Mouse (Mus musculus) heart, embryonic 14.5 days (tissue): ENCODE data around the gene Dock2. TPM values are rescaled to one million over a fixed set of nuclear protein-coding genes. Genes with fewer than 3 reads are reported as not detected.
"Not testable (repeated sequence)": the region's sequence is repeated elsewhere in the genome, so short reads cannot be mapped to it uniquely, and the experiment has no call there.

ENCODE experiments used
- ATAC-seq: fragments of 200-750 bp; cut with Nextera tagmentation; 2 replicates; pipeline ENCODE4 v1.8.0; 2017; ENCODE audit warnings: low read depth, moderate TSS enrichment; ENCODE audit not compliant: insufficient number of reproducible peaks, insufficient read depth, low FRiP score
- H3K27ac ChIP-seq, 2 experiments: fragments of 200-500 bp in 1 of 2; fragments of 300-500 bp in 1 of 2; sonication (generic) in 1 of 2; replicated peaks in 1 of 2; 2 replicates each; pipeline ENCODE4 v1.5.1; 2012 to 2014; ENCODE audit warnings: low read depth in 2 of 2, low read length in 2 of 2, control low read depth in 1 of 2, mild to moderate bottlenecking in 1 of 2, mixed read lengths in 1 of 2; ENCODE audit not compliant: control insufficient read depth in 1 of 2, insufficient read depth in 1 of 2
- H3K27me3 ChIP-seq: fragments of 300-500 bp; sonication (generic); 2 replicates; pipeline ENCODE4 v1.6.1; 2014; ENCODE audit warnings: mild to moderate bottlenecking, low read length, control low read depth; ENCODE audit not compliant: control insufficient read depth, insufficient read depth
- H3K36me3 ChIP-seq: fragments of 300-500 bp; sonication (generic); 2 replicates; pipeline ENCODE4 v1.6.1; 2014; ENCODE audit warnings: mild to moderate bottlenecking, control low read depth, low read length, mixed read lengths; ENCODE audit not compliant: control insufficient read depth, insufficient read depth
- H3K4me1 ChIP-seq, 2 experiments: fragments of 200-500 bp in 1 of 2; fragments of 300-500 bp in 1 of 2; sonication (generic) in 1 of 2; 2 replicates each; pipeline ENCODE4 v1.6.1; 2012 to 2014; ENCODE audit warnings: low read length in 2 of 2, control low read depth in 1 of 2, mixed read lengths in 1 of 2; ENCODE audit not compliant: control insufficient read depth in 2 of 2, insufficient read depth in 2 of 2
- H3K4me2 ChIP-seq: fragments of 300-500 bp; sonication (generic); 2 replicates; pipeline ENCODE4 v1.6.1; 2014; ENCODE audit warnings: mild to moderate bottlenecking, low read length
- H3K4me3 ChIP-seq, 2 experiments: fragments of 200-500 bp in 1 of 2; fragments of 300-500 bp in 1 of 2; sonication (generic) in 1 of 2; 2 replicates each; pipeline ENCODE4 v1.5.1; 2012 to 2014; ENCODE audit warnings: low read length in 2 of 2, mild to moderate bottlenecking in 2 of 2, control low read depth in 1 of 2, low read depth in 1 of 2, moderate library complexity in 1 of 2; ENCODE audit not compliant: control insufficient read depth in 1 of 2, insufficient read depth in 1 of 2
- H3K9ac ChIP-seq: fragments of 300-500 bp; sonication (generic); 2 replicates; pipeline ENCODE4 v1.6.1; 2014; ENCODE audit warnings: mild to moderate bottlenecking, low read length
- H3K9me3 ChIP-seq: fragments of 300-500 bp; sonication (generic); 2 replicates; pipeline ENCODE4 v1.6.1; 2016; ENCODE audit warnings: low read length, control low read depth; ENCODE audit not compliant: control insufficient read depth
- WGBS: fragments of 180-500 bp; shearing (Covaris S2); extraction: QIAGEN DNeasy Blood & Tissue Kit; methylation state at CpG from one replicate; pipeline ENCODE4 v1.1.7; 2014; 5-methylcytosine and 5-hydroxymethylcytosine counted together
- polyA plus RNA-seq: library from polyadenylated mRNA; unstranded; fragments of >200 nt; fragmentation: Nextera tagmentation; extraction: Ambion mirVana; gene quantifications from 2 replicates; pipeline ENCODE4 v1.2.1, GENCODE M21; 2014

Dock2 gene
- polyA plus RNA-seq, 1 experiment from 2014 or later, result 1.6 TPM

DNA sequence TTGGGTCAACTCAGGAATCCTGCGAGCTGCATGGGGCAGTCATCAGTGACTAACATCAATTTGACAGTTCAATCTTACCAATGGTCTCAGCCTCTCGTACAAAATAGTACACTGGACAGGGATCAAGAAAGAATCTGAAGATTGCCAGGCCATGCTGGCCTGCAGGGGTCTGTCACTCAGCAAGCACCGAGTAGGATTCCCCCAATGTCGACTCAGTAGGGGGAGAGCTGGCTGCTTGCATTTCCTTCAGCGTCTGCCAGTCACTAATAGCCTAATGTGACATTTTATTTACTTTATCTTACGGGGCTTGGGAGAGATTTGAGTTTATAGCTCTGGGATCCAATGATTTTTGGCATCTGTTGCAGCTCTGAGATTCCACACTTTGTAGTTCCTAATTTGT lies 540.7 kb downstream of the Dock2 start:
- no peaks in the 10 kb centered on the region for H3K9me3 ChIP-seq
- no peak overlapping the region for H3K27ac ChIP-seq
- no peak overlapping the region for H3K4me2 ChIP-seq
- no peak overlapping the region for H3K9ac ChIP-seq
- H3K4me1 ChIP-seq, result no peaks in the 10 kb centered on the region
- no peaks in the 10 kb centered on the region for H3K36me3 ChIP-seq
- WGBS, result 30% methylated on average over 6 of the region's 6 CpGs
- H3K27me3 ChIP-seq, result no peaks in the 10 kb centered on the region
- H3K4me3 ChIP-seq, result no peak overlapping the region
- ATAC-seq, result no peak

DNA sequence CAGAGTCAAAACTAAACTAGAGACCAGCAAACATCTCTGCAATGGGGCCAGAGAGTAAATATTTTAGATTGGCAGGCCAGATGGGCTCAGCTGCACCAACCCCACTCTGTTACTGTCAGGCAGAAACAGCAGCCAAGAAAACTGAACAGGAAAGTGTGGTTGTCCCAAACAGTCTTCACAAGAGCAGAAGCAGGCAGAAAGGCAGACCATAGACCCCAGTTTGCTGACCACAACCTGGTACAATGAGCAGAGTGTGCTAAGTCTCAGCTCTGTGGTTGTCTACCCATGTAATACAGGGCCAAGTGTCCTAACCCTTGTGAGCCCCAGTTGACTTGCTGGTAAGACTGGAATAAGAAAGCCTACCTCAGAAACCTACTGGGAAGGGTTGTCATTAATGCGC lies 543.4 kb downstream of the Dock2 start:
- Histone ChIP-seq H3K4me2 (no peak overlapping the region), H3K27me3 (no peaks in the 10 kb centered on the region), H3K4me3 (no peak overlapping the region), H3K27ac (no peak overlapping the region), H3K9me3 (no peaks in the 10 kb centered on the region), H3K9ac (no peak overlapping the region), H3K36me3 (no peaks in the 10 kb centered on the region), H3K4me1 (no peaks in the 10 kb centered on the region)
- 97% methylated on average over 1 of the region's 1 CpGs for WGBS
- no peak for ATAC-seq

DNA sequence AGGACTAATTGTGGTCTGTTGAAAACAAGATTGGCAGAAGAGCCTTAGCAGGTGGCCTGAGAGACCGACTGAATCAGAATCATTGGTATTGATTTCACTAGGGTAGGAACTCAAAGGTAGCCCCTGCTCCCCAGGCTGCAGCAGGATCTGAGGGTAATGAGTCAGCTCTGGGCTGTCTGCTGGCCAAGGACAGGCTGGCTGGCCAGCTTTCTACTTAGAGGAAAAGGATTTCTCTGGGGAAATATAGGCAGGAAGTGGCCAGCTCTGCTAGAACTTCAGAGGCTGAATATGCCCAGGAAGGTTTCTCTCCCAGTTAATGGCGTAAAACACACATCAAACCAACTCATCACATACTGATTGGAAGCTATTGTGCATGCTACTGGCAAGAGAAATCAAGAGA lies 544.0 kb downstream of the Dock2 start:
- WGBS, result 71% methylated on average over 2 of the region's 2 CpGs
- H3K9me3 ChIP-seq, result no peaks in the 10 kb centered on the region
- ATAC-seq, result no peak

DNA sequence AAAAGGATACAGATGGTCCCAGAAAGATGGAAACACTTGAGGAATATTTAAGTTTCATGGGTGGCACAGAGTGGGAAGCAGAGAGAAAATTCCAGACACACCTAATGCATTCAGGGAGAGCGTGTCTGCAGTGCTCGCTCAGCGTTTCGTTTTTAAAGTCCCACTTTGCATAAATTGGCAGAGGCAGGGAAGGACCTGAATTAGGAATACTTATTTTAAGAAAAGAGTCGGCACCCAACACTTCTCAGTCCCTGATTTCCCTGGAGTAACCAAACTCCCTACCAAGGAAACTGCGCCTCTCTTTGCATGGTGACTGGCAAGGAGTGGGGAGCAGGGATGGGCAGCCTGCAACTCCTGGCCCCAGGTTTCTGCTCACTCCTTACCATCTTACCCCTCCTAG lies 546.8 kb downstream of the Dock2 start:
- no peaks in the 10 kb centered on the region for H3K4me1 ChIP-seq
- no peaks in the 10 kb centered on the region for H3K9me3 ChIP-seq
- 85% methylated on average over 6 of the region's 6 CpGs for WGBS
- no peak overlapping the region for H3K4me3 ChIP-seq
- no peak overlapping the region for H3K27ac ChIP-seq
- 0 out of 2 replicates have a peak, but pooled peaks cover 2% of the 10 kb centered on the region for H3K27me3 ChIP-seq
- no peaks in the 10 kb centered on the region for H3K36me3 ChIP-seq
- ATAC-seq, result no peak
- no peak overlapping the region for H3K4me2 ChIP-seq
- H3K9ac ChIP-seq, result no peak overlapping the region

More for the DNA sequence above, 544.0 kb downstream of the Dock2 start:
- no peaks in the 10 kb centered on the region for H3K27me3 ChIP-seq
- H3K36me3 ChIP-seq, result no peaks in the 10 kb centered on the region
- H3K4me3 ChIP-seq, result no peak overlapping the region
- H3K4me2 ChIP-seq, result no peak overlapping the region
- no peak overlapping the region for H3K27ac ChIP-seq
- H3K4me1 ChIP-seq, result no peaks in the 10 kb centered on the region
- H3K9ac ChIP-seq, result no peak overlapping the region

DNA sequence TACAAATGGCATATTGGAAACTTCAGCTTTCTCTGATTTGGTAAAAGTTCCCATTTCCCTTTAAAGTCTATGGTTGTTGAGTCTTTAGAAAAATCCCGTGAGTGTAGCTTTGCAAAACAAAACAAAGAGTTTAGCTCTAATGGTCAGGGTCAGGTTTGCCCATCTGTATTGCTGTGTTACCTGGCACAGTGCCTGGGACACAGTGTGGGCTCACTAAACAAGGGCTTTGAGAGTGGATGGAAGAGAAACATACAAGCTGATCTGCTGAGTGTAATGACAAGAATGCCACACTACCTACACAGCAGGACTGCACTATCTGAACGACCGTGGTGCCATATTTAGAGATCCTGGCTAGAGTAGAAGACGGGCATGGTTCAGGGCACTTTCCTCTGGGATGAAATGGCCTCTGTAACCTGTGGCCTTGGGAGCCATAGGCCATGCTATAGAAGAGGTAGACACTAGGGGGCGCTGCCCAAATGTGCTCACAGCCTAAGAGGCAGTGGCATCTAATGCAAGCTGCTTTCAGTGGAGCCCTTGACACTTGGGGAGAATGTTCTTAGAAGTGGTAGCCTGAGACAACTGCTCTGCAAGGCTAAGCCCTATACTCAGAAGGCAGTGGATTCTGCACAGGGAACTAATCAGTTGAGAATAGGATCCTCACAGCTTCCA lies 547.5 kb downstream of the Dock2 start:
- ATAC-seq, result no peak
- no peak overlapping the region for H3K4me2 ChIP-seq
- H3K9me3 ChIP-seq, result no peaks in the 10 kb centered on the region
- H3K27ac ChIP-seq, result no peak overlapping the region
- no peak overlapping the region for H3K4me3 ChIP-seq
- no peak overlapping the region for H3K9ac ChIP-seq
- 0 out of 2 replicates have a peak, but pooled peaks cover 2% of the 10 kb centered on the region for H3K27me3 ChIP-seq
- H3K36me3 ChIP-seq, result no peaks in the 10 kb centered on the region
- no peaks in the 10 kb centered on the region for H3K4me1 ChIP-seq
- WGBS, result 33% methylated on average over 5 of the region's 5 CpGs

DNA sequence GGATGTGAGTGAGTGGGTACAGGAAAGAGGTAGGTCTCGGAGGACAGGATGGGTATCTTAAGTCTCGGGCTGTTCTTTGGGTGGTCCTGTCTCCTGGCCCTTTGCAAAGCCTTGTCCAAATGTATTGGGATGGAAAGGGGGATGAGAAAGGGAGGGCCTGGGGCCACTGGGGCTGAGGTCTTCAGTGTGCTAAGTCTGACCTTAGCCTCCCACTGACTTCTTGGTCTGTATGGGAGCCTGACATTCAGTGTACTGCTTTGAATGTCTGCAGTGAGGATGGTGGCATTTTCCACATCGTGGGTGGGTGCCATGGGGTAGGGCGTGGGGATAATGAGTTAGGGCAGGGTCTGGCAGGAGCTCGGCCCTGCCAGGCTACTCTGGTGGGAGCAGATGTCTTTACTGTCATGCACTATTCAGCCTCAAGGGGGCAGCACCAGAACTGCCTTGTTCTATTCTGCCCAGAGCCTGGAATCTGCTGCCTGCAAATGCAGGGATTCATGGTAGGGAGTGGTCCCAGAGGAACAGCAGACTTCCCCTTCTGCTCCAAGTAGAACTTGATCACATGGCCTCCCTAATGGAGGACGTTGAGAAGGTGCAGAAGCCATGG lies 554.8 kb downstream of the Dock2 start:
- WGBS, result 43% methylated on average over 6 of the region's 6 CpGs
- Histone ChIP-seq H3K36me3 (no peaks in the 10 kb centered on the region), H3K27ac (no peak overlapping the region), H3K9ac (no peak overlapping the region), H3K4me2 (no peak overlapping the region), H3K4me3 (no peak overlapping the region), H3K9me3 (no peaks in the 10 kb centered on the region), H3K27me3 (0 out of 2 replicates have a peak, but pooled peaks cover 2% of the 10 kb centered on the region), H3K4me1 (no peaks in the 10 kb centered on the region)
- ATAC-seq, result no peak

DNA sequence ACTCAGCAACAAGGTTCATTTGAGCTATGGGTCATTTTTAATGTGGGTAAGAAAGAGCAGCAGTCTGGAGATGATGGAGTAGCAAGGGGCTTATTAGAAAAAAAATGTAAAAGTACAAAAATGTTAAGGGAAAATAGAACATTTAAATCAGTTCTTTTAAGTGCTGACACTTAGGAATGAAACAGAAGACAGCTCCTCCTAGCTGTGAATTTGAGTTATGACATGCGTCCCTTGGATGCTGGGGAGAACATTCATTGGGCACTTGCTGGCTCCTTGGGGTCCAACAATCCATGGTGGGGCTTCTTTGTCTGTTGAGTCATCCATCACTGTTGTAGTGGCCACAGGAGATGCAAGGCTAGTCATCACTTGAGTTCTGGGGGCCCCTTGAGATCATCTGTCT lies 556.5 kb downstream of the Dock2 start:
- no peak for ATAC-seq
- Histone ChIP-seq H3K27me3 (no peaks in the 10 kb centered on the region), H3K9ac (no peak overlapping the region), H3K4me2 (no peak overlapping the region), H3K9me3 (no peaks in the 10 kb centered on the region), H3K4me3 (no peak overlapping the region), H3K27ac (no peak overlapping the region), H3K36me3 (no peaks in the 10 kb centered on the region), H3K4me1 (no peaks in the 10 kb centered on the region)
- WGBS, result 54% methylated on average over 1 of the region's 1 CpGs

DNA sequence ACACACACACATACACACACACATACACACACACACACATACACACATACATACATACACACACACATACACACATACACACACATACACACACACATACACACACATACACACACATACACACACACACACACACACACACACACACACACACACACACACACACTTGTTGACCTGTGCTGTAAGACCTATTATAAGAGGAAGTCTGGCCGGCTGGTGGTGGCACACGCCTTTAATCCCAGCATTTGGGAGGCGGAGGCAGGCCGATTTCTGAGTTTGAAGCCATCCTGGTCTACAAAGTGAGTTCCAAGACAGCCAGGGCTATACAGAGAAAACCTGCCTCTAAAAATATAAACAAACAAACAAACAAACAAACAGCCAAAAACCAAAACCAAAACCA lies 563.1 kb downstream of the Dock2 start:
- H3K4me3 ChIP-seq, H3K4me1 ChIP-seq, H3K9me3 ChIP-seq, ATAC-seq, H3K9ac ChIP-seq, H3K4me2 ChIP-seq, H3K27me3 ChIP-seq, H3K27ac ChIP-seq, H3K36me3 ChIP-seq: not testable (repeated sequence)
- WGBS, result 88% methylated on average over 4 of the region's 4 CpGs
